Comparison of ENCODE assay signal across 11 mouse cellular contexts in the genomic region with DNA sequence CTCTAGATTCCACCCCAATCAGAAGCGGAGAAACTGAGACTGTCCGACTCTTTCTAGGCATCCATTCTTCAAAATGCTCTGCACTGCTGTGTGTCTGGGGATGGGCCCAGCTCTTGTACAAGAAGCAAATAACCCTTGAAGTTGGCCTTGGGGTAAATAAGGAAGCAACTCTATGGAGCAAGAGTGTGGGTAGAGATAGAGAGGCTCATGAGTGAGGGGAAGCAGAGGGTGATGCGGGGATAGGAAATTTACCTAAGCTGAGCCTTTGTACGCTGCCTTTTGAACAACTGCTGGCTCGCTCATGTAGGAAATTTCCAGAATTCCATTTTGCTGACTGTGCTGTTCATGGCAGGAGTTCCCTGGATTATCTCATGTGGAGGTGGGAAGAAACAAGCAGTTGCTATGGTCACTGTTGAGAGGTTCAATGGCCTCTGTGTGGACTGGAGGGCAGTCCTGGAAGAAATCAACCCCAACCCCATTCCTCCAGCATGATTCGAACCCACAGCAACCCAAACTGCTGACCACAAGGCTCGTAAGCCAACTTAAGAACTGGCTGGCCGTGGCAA.
DNase-seq lines count a peak whose midpoint lies in the region; ATAC-seq lines count a peak whose summit lies in the region.
"Had no signal": no experiment of that assay in that cellular context is flagged by ENCODE, and none has a peak within 500 bp of the region (broad histone marks: within the 10 kb centered on the region; RNA-seq: fewer than 3 reads in every experiment).

No protein-coding gene starts in this region.

- ATAC-seq in embryonic facial prominence, embryonic 14.5 days (ENCODE audit: low read depth): peak; percentile 23
- peak; percentile 22; the same call in 1 of the 2 replicates for ATAC-seq in kidney, embryonic 14.5 days (ENCODE audit: low FRiP score, low TSS enrichment)
- peak; percentile 19; the same call in 1 of the 2 replicates for ATAC-seq in neural tube, embryonic 13.5 days (ENCODE audit: low read depth)
- ATAC-seq in neural tube, embryonic 15.5 days (ENCODE audit: low FRiP score): 0 out of 2 replicates have a peak, but pooled peaks have one; percentile 11

- no peaks in the 10 kb centered on the region for H3K9me3 ChIP-seq in embryonic facial prominence, embryonic 14.5 days (ENCODE audit: control insufficient read depth, low read length)
- H3K9me3 ChIP-seq in embryonic facial prominence, embryonic 10.5 days: no peaks in the 10 kb centered on the region
- H3K9me3 ChIP-seq in kidney, embryonic 14.5 days (ENCODE audit: control insufficient read depth, low read length): no peaks in the 10 kb centered on the region
- no peaks in the 10 kb centered on the region for H3K9me3 ChIP-seq in neural tube, embryonic 13.5 days
- H3K9me3 ChIP-seq in neural tube, embryonic 15.5 days (replicated peaks): no peaks in the 10 kb centered on the region
- H3K9me3 ChIP-seq: heart, embryonic 10.5 days; limb, embryonic 15.5 days; neural tube, embryonic 12.5 days had no signal

- H3K36me3 ChIP-seq in embryonic facial prominence, embryonic 14.5 days (ENCODE audit: control insufficient read depth, insufficient read depth, low read length): no peaks in the 10 kb centered on the region
- no peaks in the 10 kb centered on the region for H3K36me3 ChIP-seq in embryonic facial prominence, embryonic 10.5 days (replicated peaks)
- no peaks in the 10 kb centered on the region for H3K36me3 ChIP-seq in kidney, embryonic 14.5 days (ENCODE audit: control insufficient read depth, insufficient read depth, low read length)
- no peaks in the 10 kb centered on the region for H3K36me3 ChIP-seq in neural tube, embryonic 13.5 days
- H3K36me3 ChIP-seq in neural tube, embryonic 15.5 days: no peaks in the 10 kb centered on the region
- H3K36me3 ChIP-seq: heart, embryonic 10.5 days; limb, embryonic 15.5 days; neural tube, embryonic 12.5 days had no signal

- no peak overlapping the region for H3K4me3 ChIP-seq in embryonic facial prominence, embryonic 14.5 days (ENCODE audit: low read depth, low read length)
- H3K4me3 ChIP-seq in embryonic facial prominence, embryonic 10.5 days: no peak overlapping the region
- no peak overlapping the region for H3K4me3 ChIP-seq in kidney, embryonic 14.5 days (ENCODE audit: low read length)
- H3K4me3 ChIP-seq in neural tube, embryonic 13.5 days: no peak overlapping the region
- no peak overlapping the region for H3K4me3 ChIP-seq in neural tube, embryonic 15.5 days (replicated peaks)
- H3K4me3 ChIP-seq: heart, embryonic 10.5 days; limb, embryonic 15.5 days; neural tube, embryonic 12.5 days had no signal

- 74% methylated on average over 8 of the region's 8 CpGs for WGBS in embryonic facial prominence, embryonic 14.5 days
- 92% methylated on average over 8 of the region's 8 CpGs for WGBS in embryonic facial prominence, embryonic 10.5 days
- WGBS in kidney, embryonic 14.5 days: 81% methylated on average over 8 of the region's 8 CpGs
- 83% methylated on average over 8 of the region's 8 CpGs for WGBS in neural tube, embryonic 13.5 days
- WGBS in neural tube, embryonic 15.5 days: 84% methylated on average over 8 of the region's 8 CpGs

- H3K27me3 ChIP-seq in embryonic facial prominence, embryonic 14.5 days (replicated peaks; ENCODE audit: control insufficient read depth, insufficient read depth, low read length): no peaks in the 10 kb centered on the region
- H3K27me3 ChIP-seq in embryonic facial prominence, embryonic 10.5 days (replicated peaks; ENCODE audit: low read depth, poor library complexity, severe bottlenecking): peaks cover 11% of the 10 kb centered on the region; the same call in 1 of the 2 replicates
- no peaks in the 10 kb centered on the region for H3K27me3 ChIP-seq in kidney, embryonic 14.5 days (ENCODE audit: control insufficient read depth, insufficient read depth, low read length)
- no peaks in the 10 kb centered on the region; the same call in 1 of the 2 replicates for H3K27me3 ChIP-seq in neural tube, embryonic 13.5 days
- 0 out of 2 replicates have a peak, but pooled peaks cover 4% of the 10 kb centered on the region for H3K27me3 ChIP-seq in neural tube, embryonic 15.5 days (replicated peaks)
- H3K27me3 ChIP-seq: neural tube, embryonic 12.5 days had no signal

- no peak for DNase-seq in embryonic facial prominence, embryonic 14.5 days (ENCODE audit: low spot score)
- no peak for DNase-seq in embryonic facial prominence, embryonic 10.5 days (ENCODE audit: low spot score)
- DNase-seq in kidney, adult 9 months: no peak
- DNase-seq in neural tube, embryonic 10.5 days (ENCODE audit: extremely low spot score, low spot score): no peak
- DNase-seq in layer of hippocampus, postnatal 10 days (ENCODE audit: low spot score in 2 of 2): no peak

- no peak overlapping the region; the same call in 1 of the 2 replicates for H3K9ac ChIP-seq in embryonic facial prominence, embryonic 14.5 days (ENCODE audit: low read depth, low read length)
- no peak overlapping the region for H3K9ac ChIP-seq in kidney, embryonic 14.5 days (ENCODE audit: low read depth, low read length)
- H3K9ac ChIP-seq in neural tube, embryonic 13.5 days: no peak overlapping the region
- no peak overlapping the region for H3K9ac ChIP-seq in neural tube, embryonic 15.5 days (replicated peaks)
- H3K9ac ChIP-seq: limb, embryonic 15.5 days; neural tube, embryonic 12.5 days had no signal

- no peak overlapping the region for H3K4me2 ChIP-seq in embryonic facial prominence, embryonic 14.5 days (ENCODE audit: low read depth, low read length)
- no peak overlapping the region for H3K4me2 ChIP-seq in kidney, embryonic 14.5 days (replicated peaks; ENCODE audit: low read depth, low read length)
- no peak overlapping the region for H3K4me2 ChIP-seq in neural tube, embryonic 13.5 days
- H3K4me2 ChIP-seq in neural tube, embryonic 15.5 days: no peak overlapping the region
- H3K4me2 ChIP-seq: limb, embryonic 15.5 days; neural tube, embryonic 12.5 days had no signal

- H3K4me1 ChIP-seq in embryonic facial prominence, embryonic 14.5 days (ENCODE audit: control insufficient read depth, insufficient read depth, low read length): 0 out of 2 replicates have a peak, but pooled peaks cover 4% of the 10 kb centered on the region
- H3K4me1 ChIP-seq in embryonic facial prominence, embryonic 10.5 days: 0 out of 2 replicates have a peak, but pooled peaks cover 3% of the 10 kb centered on the region
- no peaks in the 10 kb centered on the region for H3K4me1 ChIP-seq in kidney, embryonic 14.5 days (ENCODE audit: control insufficient read depth, insufficient read depth, low read length)
- H3K4me1 ChIP-seq in neural tube, embryonic 13.5 days (replicated peaks): peaks cover 16% of the 10 kb centered on the region
- H3K4me1 ChIP-seq in neural tube, embryonic 15.5 days: peaks cover 8% of the 10 kb centered on the region; the same call in 1 of the 2 replicates

- H3K27ac ChIP-seq in embryonic facial prominence, embryonic 14.5 days (replicated peaks; ENCODE audit: low read depth, low read length): no peak overlapping the region; the same call in 1 of the 2 replicates
- H3K27ac ChIP-seq in embryonic facial prominence, embryonic 10.5 days (replicated peaks): no peak overlapping the region
- no peak overlapping the region for H3K27ac ChIP-seq in kidney, embryonic 14.5 days (ENCODE audit: low read depth, low read length)
- H3K27ac ChIP-seq in neural tube, embryonic 13.5 days (replicated peaks): no peak overlapping the region
- no peak overlapping the region for H3K27ac ChIP-seq in neural tube, embryonic 15.5 days (replicated peaks)
- H3K27ac ChIP-seq: heart, embryonic 10.5 days; limb, embryonic 15.5 days; neural tube, embryonic 12.5 days had no signal
